Mouse (Mus musculus): Measurements from ENCODE around the gene Rlim.

Gene Rlim

DNA sequence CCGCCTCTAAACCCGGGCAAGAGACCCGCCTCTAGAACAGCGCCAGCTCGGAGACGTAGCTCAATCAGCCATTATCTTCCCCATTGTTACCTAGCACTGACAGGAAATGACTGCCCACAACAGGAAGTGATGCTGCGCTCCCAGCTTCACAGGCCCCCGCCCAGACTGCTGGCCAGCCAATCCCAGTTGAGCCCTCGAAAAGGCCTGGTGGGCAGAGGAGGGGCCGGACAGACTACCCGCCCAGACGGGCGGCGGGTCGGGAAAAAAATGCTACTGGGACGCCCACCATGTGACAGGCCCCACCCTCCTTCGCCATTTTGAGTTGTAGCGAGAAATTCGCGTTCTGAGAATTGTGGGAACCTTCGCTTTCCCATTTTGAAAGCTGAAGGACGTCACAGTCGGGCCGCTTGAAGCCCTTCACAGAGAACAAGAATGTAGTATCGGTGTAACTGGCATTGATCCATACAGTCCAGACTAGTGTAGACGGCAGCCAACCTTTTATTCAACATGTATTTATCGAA is at the start of gene Rlim:
Rlim (minus strand) TSS at position 116 of the 521 bp plus-strand sequence.
- DNase-seq (ENCODE audit: low spot score): peak; percentile 58

DNA sequence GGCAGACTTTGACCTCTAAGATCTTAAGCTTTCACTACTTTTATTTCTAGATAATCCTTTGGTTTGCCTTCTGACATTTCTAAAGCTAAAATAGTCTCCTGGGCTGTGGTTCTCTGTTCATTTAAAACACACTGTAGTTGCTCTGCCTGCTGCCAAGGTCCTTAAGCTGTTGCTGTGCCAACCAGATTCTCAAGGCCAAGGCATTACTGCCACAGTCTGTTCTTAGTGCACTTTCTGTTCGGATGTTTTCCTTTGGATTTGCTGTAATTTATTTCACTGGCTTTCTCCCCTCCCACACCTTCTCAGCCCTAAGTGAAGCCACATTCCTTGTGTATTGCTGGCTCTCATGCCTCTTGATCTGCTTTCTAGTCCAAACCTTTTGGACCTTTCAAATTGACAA is 36.1 kb upstream of the Rlim start:
- DNase-seq (ENCODE audit: low spot score): no peak

DNA sequence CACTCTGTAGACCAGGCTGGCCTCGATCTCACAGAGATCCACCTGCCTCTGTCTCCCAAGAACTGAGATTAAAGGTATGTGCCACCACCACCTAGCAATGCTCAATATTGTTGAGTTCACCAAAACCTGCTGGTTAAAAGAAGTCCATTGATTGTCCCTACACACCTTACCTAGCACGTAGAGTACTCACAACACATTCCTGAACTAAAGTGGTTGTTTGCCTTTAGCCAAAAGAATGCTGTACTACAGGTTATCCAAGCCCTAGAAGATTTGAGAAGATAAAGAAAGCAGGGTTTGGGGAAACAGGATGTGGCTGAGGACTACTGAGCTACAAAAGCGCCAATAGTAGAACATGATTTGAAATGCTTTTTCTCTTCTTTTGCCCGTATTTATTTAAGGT is 34.0 kb upstream of the Rlim start:
- no peak for DNase-seq (ENCODE audit: low spot score)

DNA sequence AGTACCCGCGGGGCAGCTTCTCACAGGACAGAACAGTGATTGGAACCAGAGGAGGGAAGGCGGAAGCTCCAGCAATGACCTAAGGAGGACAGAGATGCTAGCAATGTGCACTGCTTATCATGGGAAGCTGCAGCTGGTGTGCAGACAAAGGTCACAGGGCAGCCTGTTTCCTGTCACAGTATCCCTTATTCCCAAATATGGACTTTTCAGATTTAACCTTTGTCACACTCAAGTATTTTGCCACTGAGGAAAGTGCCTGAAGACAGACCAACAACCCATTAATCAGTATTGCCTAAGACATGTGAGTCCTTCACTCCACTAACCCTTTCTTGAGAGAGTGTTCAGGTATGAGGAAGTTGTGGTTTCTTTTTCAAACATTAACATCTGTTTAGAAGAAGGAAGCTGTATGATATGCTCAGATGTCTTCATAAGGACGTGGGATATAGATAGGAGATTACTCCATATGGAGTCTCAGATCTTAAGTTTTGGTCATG is 32.3 kb upstream of the Rlim start:
- DNase-seq (ENCODE audit: low spot score): no peak

DNA sequence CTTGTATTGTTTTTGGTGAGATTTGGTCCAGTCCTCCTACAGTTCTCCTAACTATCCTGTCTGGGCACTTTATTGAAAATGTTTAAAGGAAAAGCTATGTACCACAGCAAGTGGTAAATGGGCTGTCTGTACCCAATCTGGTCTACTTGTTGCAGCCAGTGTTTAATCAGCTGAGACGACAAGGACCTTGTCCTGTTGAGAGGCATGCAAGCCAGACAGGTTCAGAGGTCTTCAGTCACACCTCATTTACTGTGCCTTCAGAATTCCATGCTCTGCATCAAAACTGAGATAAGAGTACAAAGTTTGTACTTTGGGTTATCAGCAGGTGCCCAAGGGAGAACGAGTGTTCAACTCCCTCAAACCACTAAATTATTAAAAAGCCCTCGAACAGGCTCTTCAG is 13.7 kb upstream of the Rlim start:
- DNase-seq (ENCODE audit: low spot score): no peak

DNA sequence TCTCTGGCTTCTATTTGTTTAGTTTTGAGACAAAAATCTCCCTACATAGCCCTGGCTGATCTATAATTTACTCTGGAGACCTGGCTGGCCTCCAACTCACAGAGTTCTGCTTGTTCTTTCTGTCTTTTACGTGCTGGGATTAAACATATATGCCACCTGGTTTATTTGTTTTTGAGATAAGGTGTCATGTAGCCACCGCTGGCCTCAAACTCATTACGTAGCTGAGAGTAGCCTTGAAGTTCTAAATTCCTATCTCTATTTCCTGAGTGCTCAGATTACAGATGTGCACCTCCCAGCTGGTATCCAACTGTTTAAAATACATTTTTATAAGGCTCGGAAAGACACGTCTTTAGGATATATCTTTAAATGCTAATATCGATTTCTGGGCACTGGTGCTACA is 12.8 kb upstream of the Rlim start:
- no peak for DNase-seq (ENCODE audit: low spot score)

DNA sequence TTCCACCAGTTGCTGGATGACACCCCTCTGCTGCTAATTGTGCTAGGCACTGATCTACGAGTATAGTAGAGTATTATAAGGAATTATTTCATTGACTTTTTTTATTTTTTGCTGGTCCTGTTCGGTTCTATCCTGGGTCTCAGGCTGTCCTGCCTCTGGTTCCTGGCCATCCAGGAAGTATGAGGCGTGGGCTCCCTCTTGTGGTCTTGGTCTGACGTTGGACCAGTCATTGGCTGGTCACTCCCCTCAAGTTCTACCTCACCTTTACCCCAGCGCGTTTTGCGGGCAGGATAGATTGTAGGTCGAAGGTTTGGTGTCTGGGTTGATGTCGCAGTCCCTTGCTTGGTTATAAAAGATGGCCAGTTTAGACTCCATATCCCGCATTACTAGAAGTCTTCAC is 10.6 kb upstream of the Rlim start:
- no peak for DNase-seq (ENCODE audit: low spot score)

DNA sequence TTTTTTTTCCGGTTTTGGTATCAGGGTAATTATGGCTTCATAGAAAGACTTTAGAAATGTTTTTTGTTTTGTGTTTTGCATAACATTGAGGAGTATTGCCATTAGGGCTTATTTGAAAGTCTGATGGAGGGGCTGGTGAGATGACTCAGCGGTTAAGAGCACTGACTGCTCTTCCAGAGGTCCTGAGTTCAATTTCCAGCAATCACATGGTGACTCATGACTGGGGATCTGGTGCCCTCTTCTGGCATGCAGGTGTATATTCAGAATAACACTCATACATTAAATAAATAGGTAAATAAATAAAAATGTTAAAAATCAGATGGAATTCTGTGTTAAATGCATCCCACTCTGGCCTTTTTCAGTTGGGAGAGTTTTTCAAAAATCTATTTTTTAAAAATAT is 9.3 kb upstream of the Rlim start:
- DNase-seq (ENCODE audit: low spot score): no peak

DNA sequence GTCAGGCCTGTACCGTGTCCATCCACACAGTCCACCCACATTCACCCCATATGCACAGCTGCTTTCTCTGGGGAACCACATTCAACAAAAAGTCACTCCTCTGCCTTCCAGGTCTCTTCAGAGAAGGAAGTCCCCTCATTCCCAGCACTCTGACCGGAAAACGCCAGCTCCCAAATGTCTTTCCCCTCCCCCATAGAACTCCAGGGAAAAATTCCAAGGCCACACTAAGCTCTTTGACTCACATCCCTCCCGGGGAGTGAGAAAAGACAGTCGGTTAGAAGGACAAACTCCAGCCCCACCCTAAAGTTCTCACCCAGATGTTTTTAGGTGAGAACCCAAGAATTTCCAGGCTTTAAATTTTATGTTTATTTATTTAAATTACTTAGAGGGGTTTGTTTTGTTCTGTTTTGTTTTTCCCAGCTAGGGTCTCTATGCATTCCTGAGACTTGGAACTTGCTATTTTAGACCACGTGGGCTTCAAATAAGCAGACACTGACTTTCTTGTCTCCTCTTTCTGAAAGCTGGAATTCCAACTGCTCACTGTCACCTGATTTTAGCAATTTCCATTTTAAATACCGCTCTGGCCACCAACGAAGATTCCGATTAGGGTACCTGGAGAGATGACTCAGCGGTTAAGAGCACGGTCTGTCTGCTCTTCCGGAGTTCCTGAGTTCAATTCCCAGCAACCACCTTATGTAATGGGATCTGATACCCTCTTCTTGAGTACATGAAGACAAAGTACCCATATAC is 6.3 kb upstream of the Rlim start:
- DNase-seq (ENCODE audit: low spot score): no peak

DNA sequence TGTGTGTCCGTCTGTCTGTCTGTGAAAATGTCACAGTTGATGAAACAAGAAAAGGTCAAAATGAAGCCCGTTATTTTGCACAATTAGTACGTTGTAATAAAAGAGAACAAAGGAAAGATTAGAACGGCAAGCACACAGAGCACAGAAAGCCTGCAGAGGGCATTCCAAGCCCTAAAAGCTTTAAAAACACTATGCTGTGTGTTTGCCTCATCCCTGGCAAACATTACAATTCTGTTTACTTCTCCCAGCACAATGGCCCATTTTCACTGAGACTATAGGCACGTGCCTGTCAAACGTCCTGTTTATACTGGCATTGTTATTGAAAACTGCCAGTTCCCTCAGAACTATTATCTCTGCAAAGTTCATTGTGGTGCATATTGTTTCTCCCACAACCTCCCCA is 5.1 kb upstream of the Rlim start:
- no peak for DNase-seq (ENCODE audit: low spot score)

DNA sequence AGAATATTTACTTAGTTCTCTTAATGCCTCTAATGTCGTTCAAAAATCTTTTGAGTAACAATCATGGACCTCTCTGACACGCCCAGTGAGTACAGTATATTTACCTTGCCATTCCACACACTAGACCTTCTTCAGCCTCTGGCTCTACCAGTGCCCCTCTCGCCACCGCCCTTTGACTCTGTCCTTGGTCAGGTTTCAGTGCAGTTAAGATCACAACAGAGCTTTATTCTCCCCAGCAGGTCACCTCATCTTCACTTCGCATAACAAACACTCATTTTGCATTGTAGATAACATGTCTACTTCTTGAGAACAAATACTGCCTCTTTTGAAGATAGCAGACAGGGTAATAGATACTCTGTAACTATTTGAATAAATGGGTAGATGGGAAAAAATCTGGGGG is 3.9 kb upstream of the Rlim start:
- no peak for DNase-seq (ENCODE audit: low spot score)

DNA sequence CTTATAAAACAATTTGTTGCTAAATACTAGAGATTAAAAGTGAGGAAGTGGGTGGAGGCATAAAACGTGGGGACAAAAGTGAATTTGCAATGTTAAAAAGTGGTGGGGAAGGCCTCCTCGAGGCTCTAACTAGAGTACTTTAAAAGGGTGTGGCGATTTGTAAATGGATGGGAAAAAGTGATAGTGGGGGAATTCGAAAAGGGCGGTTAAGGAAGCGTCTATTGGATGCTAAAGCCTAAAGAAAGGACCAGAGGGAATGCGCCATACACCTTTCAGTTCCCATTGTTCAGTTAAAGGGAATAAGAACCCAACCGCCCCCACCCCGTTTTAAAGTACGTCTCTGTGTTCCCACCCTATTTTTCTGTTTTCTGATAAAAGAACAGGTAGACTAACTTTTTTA is 722 bp upstream of the Rlim start:
- no peak for DNase-seq (ENCODE audit: low spot score)

DNA sequence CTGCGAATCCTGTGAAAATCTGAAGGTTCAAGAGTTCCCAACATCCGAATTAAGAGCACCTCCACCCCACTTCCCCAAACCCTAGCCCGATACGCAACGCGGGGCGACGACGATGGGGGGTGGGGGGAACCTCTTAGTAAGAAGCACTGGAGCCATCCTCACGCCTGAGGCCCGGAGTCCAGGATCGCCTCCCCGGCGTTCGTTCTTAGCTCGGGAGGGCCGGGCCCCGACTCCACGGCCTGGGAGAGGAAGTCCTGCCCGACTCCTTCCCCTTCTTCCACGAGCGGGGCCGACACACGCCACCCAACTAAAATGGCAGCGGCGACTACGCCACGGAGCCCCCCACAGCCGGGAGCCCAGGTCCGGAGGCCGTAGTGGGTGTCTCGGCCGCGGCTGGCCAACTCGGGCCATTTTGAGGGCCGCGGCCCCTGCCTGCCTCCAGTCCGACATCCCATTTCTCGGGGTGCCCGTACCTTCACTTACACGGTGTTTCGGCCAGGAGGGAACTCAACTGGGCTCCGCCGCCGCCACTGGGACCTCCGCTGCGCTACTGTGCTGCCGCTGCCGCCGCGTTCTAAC is 405 bp downstream of the Rlim start:
- DNase-seq (ENCODE audit: low spot score): no peak

DNA sequence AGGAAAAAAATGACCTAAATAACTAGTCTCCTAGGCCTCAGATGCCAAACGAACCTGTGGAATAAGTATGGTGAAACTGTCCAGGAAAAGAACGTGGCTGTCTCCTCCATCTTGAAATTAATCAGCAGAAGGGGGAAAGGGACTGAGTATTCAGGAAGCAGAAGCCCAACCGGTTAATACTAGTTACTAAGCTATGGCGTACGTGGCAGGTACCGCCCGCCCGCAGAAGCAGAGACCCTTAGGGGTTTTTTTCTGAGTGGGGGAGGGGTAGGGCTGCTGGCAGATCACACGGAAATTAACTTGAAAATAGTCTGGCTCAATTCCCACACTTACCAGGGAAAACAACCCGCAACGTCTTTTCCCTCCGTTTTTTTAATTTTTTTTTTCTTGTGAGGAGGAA is 1.0 kb downstream of the Rlim start:
- DNase-seq (ENCODE audit: low spot score): no peak

DNA sequence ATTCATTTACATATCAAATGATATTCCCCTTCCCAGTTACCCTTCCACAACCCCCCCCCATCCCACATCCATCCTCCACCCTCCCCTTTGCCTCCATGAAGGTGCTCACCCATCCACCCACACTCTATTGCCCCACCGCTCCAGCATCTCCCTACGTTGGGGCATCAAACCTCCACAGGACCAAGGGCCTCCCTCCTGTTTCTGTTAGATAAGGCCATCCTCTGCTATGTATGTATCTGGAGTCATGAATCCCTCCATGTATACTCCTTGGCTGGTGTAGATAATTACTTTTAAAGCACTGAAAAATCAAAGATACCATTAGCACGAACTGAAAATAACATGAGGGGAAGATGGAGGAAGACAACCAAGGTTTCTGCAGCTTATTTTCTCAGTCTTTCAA is 41.4 kb downstream of the Rlim start:
- DNase-seq (ENCODE audit: low spot score): no peak

DNA sequence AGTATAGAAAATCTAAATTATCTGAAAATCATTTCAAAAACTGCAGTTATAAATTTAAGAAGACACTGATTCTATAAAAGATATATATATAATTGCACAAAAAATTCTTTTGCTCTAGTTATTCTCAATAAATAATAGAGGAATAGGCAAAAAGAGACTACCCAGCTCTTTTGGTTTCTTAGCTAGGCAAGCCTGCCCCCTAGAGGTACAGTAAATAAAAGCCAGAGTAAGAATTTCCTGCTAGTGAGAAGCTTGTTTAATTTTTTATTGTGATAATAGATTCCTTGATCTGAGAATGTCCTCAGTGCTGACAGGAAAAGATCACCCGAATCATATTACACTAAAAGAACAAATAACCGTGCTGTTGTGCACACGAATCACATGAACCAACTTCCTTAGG is 43.8 kb downstream of the Rlim start:
- no peak for DNase-seq (ENCODE audit: low spot score)

DNA sequence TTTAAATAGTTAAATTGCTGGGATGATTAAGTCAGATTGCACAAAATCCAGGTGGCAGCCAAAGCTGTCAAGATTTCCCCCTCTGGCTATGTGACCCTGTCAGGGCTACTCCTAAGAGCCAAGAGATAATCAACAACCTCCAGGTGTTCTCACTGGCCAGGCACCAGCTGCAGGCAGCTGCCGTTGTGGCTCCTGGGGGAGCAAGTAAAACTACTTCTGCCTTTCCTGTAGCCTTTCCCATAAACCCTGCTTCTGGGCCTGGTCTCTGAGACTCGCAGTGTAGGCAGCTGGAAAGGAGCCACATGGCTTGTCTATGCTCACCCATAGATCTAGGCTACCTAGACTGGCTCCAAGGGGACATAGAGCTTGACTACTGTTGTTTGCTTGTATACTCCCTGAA is 58.6 kb downstream of the Rlim start:
- DNase-seq (ENCODE audit: low spot score): no peak

DNA sequence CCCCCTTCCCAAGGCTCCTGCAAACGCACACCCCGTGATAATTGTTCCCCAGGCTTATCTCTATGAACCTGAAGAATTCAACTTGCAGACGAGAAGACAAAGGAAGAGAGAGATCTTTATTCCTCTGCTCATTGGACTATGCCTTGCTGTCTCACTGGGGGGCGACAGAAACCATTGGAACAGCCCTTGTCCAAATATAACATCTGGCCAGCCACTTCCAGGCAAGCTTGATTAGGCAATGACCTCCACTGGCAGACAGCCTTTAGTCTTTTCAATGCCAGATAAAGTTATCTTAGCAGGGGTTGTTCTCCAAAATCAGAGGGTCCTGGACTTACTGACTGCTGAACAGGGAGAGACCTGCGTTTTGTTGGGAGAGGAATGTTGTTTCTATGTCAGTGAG is 62.1 kb downstream of the Rlim start:
- DNase-seq (ENCODE audit: low spot score): peak; percentile 15

DNA sequence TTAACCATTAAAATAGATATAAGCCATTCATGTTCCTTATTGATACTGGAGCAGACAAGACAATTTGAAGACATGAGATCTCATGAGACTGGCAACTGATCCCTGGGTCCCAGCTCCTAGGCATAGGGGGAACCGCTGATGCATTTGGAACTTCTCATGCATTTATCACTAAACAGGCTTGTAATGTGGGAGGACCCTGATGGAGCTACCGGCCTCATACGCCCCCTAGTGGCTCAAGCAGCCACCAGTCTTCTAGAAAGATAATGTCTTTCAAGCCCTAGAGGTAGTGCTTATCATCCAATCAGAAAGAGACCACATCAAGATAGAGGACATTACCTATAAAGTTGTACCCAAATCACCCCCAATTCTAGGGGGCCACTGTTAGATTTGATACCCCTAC is 66.3 kb downstream of the Rlim start:
- DNase-seq (ENCODE audit: low spot score): no peak

All from ovary, postnatal 14 days (tissue).